11 mouse cellular contexts compared by ENCODE assay signal in the genomic region with DNA sequence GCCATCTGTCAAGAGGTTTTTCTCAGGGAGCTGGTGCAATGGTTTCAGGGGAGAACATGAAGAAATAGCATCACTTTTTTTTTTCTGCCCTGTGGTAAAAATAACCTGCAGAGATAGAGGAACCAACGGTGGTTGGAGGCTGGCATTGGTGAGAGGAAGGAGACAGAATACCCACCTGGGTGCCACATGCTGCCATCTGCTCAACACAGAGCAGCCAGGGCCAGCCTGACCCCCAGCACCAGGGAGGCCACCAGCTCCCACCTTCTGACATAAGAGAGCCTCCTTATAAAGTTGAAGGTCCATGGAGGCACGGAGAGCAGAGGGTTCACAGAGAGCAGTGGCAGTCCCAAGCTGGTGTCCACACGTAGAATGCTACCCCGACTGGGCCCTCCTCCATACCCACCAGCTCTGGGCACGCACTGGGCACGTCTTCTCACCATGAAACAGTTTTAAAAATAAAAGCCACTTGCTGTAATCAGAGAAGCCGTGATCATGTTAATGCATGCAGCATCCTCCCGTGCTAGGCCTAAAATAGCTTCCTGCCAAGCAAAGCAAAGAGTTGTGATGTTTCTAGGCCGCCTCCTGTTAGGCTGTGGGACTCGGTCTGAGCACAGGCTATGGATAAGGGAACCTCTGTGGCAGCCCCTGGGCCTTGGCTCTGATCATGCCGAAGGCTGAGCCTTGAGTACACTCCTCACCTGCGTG.
DNase-seq lines count a peak whose midpoint lies in the region; ATAC-seq and TF ChIP-seq lines count a peak whose summit lies in the region.
"Had no signal": no experiment of that assay in that cellular context is flagged by ENCODE, and none has a peak within 500 bp of the region (broad histone marks: within the 10 kb centered on the region; RNA-seq: fewer than 3 reads in every experiment).

No protein-coding gene starts in this region.

- TF ChIP-seq POLR2A in olfactory bulb, adult 2 months (IDR thresholded peaks at IDR 0.05; ENCODE audit: insufficient read depth, low read depth, low read length): no peak

- no peak overlapping the region for H3K9ac ChIP-seq in heart, embryonic 11.5 days (ENCODE audit: low read depth, low read length)
- H3K9ac ChIP-seq: liver, embryonic 13.5 days had no signal

- no peak for ATAC-seq in heart, embryonic 11.5 days (replicated peaks; ENCODE audit: insufficient number of reproducible peaks, low FRiP score, low TSS enrichment)
- peak; percentile 71 for ATAC-seq in frontal cortex, adult (ENCODE audit: low TSS enrichment)

- no peaks in the 10 kb centered on the region for H3K9me3 ChIP-seq in heart, embryonic 11.5 days (replicated peaks; ENCODE audit: control insufficient read depth, low read length)
- H3K9me3 ChIP-seq: liver, embryonic 13.5 days; midbrain, embryonic 10.5 days had no signal

- no peaks in the 10 kb centered on the region for H3K36me3 ChIP-seq in heart, embryonic 11.5 days (ENCODE audit: control insufficient read depth, insufficient read depth, low read length)
- H3K36me3 ChIP-seq: liver, embryonic 13.5 days; midbrain, embryonic 10.5 days had no signal

- 57% methylated on average over 12 of the region's 12 CpGs for WGBS in heart, embryonic 11.5 days (ENCODE audit: insufficient replicate concordance)
- 21% methylated on average over 12 of the region's 12 CpGs for WGBS in olfactory bulb, adult 2 months

- no peaks in the 10 kb centered on the region; the same call in 1 of the 2 replicates for H3K27me3 ChIP-seq in heart, embryonic 11.5 days (ENCODE audit: control insufficient read depth, insufficient read depth, low read length)

- intact Hi-C loops in heart, postnatal 14 days (cut with DNase I): loop anchor here (2.0 kb wide), 1 partner anchor 19 kb away; no protein-coding TSS in a partner anchor

- TF ChIP-seq CTCF in olfactory bulb, adult 2 months (IDR thresholded peaks at IDR 0.05; ENCODE audit: insufficient read depth, low read depth, low read length): no peak

- no peak overlapping the region for H3K4me3 ChIP-seq in heart, embryonic 11.5 days (ENCODE audit: low read depth, low read length)
- H3K4me3 ChIP-seq in olfactory bulb, adult 2 months (ENCODE audit: insufficient read depth, low read depth, low read length): no peak overlapping the region
- H3K4me3 ChIP-seq: liver, embryonic 13.5 days; midbrain, embryonic 10.5 days had no signal

- no peak for DNase-seq in heart, postnatal 14 days
- peak; percentile 80 to 82 for DNase-seq in cerebellum, adult 18-20 months
- no peak for DNase-seq in spleen, adult 18-20 months
- no peak for DNase-seq in adrenal gland, adult 8-10 months
- no peak for DNase-seq in kidney, adult 8-10 months
- DNase-seq: kidney, postnatal 25 days; liver, embryonic 13.5 days had no signal

- peaks cover 12% of the 10 kb centered on the region for H3K4me1 ChIP-seq in heart, embryonic 11.5 days (ENCODE audit: control insufficient read depth, insufficient read depth, low read length)
- H3K4me1 ChIP-seq in olfactory bulb, adult 2 months (ENCODE audit: control insufficient read depth, insufficient read depth, low read length): peaks cover 71% of the 10 kb centered on the region

- peak overlapping the region; percentile 32 for H3K27ac ChIP-seq in heart, embryonic 11.5 days (ENCODE audit: low read depth, low read length)
- H3K27ac ChIP-seq in olfactory bulb, adult 2 months (ENCODE audit: insufficient read depth, low read depth, low read length): peak overlapping the region; percentile 90
- H3K27ac ChIP-seq: liver, embryonic 13.5 days; midbrain, embryonic 10.5 days had no signal

- H3K4me2 ChIP-seq in heart, embryonic 11.5 days: no peak overlapping the region
- H3K4me2 ChIP-seq: liver, embryonic 13.5 days had no signal

Comparison
In these comparisons a context has a peak if more than half of its experiments do, and no peak if none do; other contexts are left out.
1. DNase-seq: peak in cerebellum, adult 18-20 months (2 of 2); none in heart, postnatal 14 days (0 of 2), spleen, adult 18-20 months (0 of 2), adrenal gland, adult 8-10 months (single experiment) and kidney, adult 8-10 months (0 of 2).